Mouse (Mus musculus) neural tube, embryonic 10.5 days (tissue): ENCODE measurements around the gene Ajm1.
A peak's percentile ranks its signal among the peaks of the same experiment; 100 is the strongest.

Experiments used
- DNase-seq: peaks from one replicate; pipeline ENCODE4 v3.0.0-alpha.2; 2017; ENCODE audit warnings: low spot score; ENCODE audit errors: extremely low spot score

Gene Ajm1

DNA sequence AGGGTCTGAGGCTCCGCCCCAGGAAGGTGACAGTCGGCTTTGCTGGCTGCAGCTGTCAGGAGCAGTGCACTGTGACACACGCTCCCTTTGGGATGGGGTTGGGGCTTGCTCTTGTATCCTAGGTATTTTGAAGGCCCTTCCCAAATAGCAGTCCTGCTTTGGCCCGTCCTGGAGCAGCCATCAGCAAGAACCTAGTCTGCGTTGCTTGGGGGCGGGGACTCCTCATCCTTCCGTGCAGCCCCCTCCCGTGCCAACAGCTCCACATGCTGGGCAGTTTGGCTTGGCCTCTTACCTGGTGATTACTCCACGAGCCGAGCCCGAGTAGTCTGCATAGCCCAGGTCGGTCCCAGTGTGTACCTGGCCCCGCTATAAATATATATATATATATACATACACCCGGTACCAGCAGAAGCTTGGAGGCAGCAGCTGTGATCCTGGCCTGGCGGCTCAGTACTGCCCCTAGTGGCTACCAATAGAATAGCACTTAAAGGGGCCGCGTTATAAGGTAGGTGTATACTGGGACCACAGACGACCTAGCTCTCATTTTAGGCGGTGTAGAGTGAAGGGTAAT is at the start of gene Ajm1:
TSS of gene Ajm1 (minus strand) at position 464 of the 571 bp plus-strand sequence.
- peak; percentile 64 for DNase-seq

DNA sequence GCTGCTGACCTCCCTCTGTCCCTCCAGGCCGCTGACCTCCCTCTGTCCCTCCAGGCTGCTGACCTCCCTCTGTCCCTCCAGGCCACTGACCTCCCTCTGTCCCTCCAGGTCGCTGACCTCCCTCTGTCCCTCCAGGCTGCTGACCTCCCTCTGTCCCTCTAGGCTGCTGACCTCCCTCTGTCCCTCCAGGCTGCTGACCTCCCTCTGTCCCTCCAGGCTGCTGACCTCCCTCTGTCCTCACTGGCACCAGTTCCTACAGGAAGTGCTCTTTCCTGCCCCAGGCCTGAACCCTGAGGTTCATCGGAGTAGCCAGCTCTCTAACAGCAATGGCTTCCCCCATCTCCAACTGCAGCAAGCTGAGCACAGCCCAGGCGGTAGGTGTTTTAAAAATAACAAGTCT is 47.2 kb upstream of the Ajm1 start:
- DNase-seq: no peak

DNA sequence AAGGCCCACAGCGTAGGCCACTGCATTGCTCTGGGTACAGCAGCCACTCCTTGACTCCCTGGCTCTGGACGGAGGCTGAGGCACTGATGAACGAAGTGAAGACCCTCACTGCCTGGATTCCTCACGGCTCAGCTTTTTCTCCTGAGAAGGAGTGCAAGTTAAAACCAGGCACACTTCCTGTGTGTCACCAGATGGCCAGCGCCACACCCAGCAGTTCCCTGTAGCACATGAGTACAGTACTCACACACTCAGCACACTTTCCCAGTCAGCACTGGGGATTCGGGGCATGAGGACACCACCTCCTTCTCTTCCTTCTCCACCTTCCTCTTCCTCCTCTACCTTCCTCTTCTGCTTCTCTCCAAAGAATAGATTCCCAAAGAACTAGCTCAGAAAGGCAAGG is 46.3 kb upstream of the Ajm1 start, which contains the start of gene Fcna:
TSS of gene Fcna (minus strand) at position 220 of the 400 bp plus-strand sequence.
- no peak for DNase-seq

DNA sequence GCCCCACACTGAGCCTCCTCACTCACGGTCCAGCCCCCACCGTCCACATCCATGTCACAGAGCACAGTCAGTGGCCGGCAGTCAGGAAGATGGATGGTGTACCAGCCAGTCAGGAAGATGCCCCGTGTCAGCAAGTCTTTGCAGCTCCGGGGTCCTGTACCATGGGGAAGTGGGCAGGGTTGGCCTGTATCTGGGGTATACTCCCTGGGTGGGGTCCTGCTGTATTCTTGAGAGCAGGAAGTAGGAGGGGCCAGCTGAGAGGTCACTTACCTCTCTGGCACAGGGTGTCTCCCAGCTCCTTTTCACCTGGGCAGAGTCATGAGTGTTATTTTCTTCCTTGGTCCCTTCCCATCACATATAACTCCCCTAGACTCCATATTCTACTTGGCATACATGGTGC is 44.4 kb upstream of the Ajm1 start:
- no peak for DNase-seq

DNA sequence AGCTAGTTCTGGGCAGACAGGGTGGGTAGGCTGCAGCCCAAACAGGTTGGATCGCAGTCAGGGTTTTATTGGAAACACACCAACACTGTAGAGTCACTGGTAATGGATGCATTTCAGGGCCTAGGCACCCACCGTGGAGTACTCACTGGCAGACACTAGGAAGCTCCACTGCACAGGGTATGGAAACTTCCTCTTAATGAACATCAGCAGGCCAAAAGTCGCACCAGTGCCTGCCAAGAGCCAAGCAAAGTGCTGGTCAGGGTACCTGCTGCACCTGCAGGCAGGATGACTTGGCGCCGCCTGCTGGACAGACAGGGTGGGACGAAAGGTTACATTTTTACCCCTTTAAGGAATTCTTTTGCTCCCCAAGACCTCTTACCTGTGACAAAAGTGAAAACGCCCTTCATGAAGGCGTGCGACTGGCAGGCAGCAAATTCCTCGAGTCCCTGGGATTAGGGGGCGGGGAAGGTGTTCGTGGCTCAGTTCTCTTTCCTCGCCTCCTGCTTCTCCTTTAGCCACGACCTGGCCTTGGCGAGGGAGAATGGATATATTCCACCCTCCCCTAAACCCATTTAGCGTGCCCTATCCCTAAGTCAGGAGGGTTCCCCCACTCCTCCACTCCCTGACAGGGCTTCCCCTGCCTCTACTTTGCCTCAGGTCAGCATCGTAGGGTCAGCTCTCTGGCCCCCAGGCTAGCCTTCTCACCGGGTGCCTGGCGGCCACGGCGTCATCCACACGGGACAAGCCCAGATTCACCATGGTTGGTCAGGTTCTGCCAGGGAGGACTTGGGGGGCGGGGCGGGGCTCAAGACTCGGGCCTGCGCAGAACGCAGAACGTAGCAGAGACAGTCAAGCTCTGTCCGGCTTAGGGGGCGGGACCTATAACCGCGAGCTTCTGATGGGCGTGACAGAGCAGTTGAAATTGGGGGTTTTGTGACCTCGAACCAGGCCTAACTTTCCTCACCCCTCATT is 40.0 kb upstream of the Ajm1 start, which contains the start of gene Tmem141:
TSS of gene Tmem141 (minus strand) at position 777 of the 972 bp plus-strand sequence.
- peak; percentile 76 for DNase-seq

DNA sequence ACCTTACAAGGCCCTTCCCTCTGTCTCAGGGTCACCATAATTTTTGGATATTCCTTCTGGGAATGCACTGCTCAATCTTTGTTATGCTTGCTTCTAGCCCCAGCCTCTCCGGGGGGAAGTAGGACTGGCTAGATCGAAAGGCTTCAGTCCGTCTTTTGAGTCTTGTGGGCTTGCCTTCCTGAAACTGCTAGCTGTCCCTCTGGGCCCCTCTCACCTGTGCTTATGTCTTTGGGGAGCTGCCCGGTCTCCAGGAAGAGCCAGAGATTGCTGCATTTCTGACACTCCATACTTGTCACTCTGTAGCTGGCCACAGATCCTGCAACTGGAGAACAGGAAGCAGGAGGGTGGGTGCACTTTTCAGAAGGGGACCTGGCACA is 39.3 kb upstream of the Ajm1 start:
- no peak for DNase-seq

DNA sequence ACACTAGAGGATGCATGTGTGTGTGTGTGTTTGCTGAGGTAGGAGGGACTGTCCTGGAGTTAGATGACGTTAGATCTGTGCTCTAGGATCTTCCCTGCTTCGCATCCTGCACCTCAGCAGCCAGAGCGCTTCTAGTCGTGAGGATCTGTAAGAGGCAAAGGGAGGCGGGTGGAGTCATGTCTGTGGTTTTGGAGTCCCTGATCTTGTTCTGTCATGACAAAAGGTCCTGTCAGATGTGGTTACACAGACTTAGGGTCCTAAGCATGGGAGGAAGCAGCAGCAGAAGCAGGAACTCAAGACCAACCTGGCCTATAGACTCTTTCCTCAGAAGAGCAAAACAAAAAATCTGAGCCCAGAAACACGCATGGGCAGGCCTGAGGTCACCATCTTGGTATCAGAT is 38.8 kb upstream of the Ajm1 start:
- no peak for DNase-seq

DNA sequence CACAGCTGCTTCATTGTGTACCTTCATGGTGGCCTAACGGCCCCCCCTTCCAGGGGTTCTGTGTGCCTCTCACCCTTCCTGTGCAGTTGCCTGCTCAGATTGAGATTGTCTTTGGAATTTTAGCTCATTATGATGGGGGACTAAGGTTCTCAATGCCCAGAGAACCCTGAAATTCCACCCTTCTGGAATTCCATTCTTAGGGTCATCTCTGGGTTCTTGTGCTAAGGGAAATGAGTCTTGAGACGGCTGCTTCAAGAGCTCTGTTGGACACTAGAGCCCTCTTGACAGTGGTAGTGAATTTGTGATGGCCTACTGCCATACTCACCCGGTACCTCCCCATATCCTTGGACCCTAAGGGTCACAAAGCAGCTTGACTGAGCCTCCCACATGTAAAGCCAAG is 36.0 kb upstream of the Ajm1 start, which contains the start of gene Ccdc183:
TSS of gene Ccdc183 (minus strand) at position 101 of the 400 bp plus-strand sequence.
- no peak for DNase-seq

DNA sequence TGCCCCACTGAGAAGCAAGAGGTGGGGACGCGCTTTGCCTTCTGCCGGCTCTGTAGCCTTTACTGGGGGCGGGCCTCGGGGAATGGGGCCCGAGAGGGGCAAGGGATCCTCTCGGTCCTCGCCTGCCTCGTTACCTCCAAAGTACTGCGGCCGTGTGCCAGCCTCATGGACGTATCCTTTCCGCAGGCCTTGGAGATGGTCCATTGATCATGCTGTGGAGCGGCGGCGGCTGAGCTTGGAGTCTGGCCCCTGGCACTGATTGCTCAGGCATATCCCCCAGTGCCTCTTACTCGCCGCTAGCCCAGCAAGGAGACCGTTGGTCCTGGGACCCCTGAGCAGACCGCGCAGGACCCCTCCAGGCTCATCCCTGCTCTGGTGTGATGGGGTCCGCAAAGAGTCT is 34.8 kb upstream of the Ajm1 start:
- DNase-seq: no peak

DNA sequence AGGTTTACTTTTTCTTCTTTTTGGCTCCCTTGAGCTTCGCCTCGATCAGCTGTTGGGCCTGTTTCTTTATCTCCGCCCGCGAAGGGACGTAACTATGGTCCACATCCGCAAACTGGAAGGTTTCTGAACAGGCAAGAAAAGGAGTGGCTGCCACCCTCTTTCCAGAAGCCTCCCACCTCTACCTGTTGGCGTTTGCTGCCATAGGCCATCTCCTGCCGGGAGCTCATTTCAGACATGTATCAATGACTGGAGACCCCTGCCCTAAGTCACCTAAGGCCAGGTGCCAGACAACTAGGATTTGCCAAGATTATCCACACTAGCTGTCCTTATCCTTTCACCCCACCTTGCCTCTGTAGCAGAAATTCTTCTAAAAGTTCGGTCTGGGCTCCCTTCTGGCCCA is 27.1 kb upstream of the Ajm1 start:
- DNase-seq: no peak

DNA sequence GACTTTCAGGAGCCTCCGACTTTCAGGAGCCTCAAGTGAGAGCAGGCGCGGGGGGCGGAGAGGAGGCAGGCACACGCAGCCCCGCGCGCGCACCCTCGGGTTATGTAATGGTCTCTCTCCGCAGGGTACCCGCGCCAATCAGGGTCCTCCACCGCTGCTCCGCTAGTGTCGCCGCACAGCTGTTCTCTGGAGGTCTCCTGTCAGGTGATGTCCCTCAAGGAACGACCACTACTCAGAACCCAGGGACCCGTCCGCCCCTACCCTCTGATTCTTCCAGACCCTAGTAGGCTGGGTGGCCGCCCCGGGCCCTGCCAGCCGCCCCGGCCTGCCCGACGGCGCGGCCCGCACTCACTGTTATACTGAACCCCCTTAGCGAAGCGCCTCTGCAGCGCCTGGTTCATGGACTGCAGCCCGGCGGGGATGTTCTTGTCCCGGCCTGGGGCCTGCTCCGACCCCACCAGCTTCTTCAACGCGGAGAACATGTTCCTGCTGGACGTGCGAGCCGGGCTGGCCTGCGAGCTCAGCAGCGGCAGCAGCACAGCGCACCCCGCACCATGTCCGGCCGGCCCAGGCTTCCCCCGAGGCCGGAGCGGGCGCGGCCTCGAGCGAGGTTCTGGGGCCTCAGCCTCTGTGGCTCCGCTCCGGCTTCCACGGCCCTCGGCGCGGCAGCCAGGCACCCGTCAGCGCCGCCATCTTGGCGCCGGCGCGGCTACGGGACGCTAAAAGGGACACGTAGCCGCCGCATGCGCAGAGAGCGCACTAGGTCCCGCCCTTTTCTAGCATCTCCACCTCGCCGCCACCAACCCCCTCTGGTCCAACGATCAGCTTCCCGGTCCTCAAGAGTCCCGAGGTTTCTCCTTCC is 26.4 kb upstream of the Ajm1 start, which contains the start of gene Rabl6:
TSS of gene Rabl6 (minus strand) at position 761 of the 862 bp plus-strand sequence.
- peak; percentile 89 for DNase-seq

DNA sequence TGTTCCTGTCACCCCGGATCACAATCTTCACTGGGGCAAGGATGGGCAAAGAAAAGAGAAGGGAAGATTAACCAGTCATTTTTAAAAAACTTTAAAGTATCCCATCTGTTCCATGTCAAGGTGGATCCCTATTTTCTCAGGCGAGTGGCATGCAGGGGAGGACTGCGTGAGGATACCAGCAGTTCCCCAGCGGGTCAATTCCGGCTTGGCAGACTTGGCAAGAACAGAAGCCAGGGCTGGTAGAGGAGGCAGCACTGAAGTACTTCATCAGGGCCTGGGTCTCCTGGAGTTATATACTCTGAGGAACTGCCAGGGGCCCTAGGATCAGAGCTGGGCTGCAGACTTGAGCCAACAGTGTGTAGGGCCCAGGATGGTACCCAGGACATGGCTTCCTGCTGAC is 21.0 kb upstream of the Ajm1 start:
- no peak for DNase-seq

DNA sequence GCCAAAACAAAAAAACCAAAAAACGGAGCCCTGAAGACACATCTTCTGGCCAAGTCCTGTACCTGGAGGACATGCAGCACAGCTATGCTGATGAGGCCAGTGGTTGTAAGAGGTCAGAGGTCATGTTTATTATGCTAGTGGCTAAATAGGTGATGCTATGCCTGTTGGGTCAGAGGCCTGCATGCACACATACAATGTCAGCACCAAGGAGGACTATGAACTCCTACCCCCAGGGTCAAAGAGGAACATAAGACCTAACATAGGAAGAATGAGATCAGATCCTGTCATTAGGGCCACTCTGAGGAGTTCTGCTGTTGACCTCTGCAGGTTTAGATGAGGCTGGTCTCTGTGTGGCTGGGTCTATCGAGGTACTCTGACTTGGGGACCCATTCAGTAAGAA is 18.5 kb upstream of the Ajm1 start:
- no peak for DNase-seq

DNA sequence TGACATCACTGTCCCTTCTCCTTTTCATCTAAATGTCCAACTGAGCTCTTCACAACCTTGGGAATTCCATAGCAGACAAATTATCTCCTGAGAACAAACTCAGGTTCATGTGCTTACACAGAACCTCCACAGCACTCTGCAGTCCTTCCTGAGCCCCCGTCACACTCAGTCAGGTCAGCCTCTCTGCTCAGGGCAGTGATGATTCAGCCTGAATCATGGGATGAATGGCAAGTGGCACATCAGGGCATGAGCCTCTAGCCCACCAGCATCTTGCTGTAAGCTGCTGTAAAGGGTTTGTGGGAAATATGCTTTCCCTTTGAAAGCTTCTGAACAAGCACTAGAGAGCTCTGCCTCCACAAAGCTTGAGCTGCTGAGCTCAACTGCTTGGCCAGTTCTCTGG is 17.2 kb upstream of the Ajm1 start:
- no peak for DNase-seq

DNA sequence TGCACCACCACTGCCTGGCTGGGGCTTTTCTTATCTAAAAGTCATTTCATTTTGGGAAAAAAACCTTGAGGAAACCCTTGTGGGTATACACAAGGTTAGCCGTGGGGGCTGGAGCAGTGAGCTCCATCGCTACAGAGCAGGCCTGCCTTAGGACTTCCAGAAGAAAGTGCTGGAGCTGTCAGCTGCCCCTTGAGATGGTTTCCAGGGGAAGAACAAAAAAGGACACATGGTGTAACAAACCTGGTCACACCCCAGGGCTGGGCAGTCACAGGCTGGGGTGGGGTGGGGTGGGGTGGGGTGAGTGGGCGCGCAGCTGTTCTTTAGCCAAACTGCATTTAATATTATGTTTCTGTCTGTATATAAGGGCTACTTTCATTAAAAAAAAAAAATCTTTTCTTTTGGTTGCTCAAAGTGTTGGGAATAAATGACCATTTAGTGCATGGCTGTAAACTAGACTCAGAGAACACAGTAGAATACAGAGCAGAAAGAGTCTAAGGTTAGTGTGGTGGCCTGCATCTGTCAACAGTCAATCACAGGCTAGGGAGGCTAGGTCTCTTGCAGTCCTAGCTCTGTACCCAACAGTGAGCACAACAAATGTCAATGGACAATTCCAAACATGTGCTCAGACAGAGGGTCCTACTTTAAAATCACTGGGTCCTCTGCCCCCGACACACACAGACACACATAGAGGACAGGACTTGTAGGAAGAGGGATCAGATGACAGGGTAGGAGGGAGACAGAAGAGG is 15.4 kb upstream of the Ajm1 start:
- no peak for DNase-seq

DNA sequence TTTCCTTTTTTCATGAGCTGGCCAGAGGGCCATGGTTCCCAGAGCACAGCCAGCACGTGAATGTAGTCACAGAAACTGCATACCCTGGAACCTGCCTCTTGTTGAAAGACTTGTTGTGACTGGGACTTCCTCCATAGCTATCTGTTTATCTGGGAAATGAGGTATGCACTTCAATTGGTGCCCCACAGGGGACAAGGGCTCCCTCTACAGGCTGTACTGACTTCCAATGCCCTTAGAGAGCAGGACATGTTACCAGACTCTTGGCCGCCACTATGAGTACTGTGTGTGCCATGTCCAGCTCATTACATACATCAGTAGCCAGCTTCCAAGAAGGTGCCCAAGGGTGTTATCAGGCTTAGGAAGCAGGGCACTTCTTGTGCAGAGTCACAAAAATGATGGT is 10.3 kb upstream of the Ajm1 start:
- no peak for DNase-seq

DNA sequence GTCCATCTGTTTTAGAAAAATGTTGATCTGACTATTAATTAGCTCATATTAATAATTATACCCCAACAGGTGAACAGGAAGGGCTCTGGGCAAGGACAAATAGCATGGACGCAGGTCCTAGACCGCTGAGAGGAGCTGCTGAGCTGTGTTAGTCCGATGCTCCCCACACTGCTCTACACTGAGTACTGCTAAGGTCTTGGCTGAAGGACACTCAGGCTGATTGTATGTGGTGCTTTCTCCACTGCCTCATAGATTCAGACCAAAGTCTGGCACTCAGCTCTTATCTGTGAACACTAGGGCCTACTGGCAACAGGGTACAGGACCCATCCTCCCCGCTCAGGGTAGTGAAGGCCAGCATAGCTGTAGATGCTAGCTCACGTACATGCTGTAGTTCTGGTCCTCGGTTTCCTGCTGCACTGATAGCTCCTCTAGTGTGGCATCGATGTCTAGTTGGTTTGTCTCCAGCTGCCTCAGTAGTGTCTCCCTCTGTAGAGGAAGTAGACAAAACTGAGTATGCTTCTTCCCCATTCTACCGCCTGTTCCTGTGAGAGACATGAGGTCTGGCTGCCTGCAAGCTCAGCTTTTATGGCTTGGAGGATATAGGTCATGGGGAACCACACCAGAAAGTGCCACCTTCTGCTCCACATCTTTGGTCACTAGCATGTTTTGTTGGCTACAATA is 6.8 kb upstream of the Ajm1 start:
- DNase-seq: no peak

DNA sequence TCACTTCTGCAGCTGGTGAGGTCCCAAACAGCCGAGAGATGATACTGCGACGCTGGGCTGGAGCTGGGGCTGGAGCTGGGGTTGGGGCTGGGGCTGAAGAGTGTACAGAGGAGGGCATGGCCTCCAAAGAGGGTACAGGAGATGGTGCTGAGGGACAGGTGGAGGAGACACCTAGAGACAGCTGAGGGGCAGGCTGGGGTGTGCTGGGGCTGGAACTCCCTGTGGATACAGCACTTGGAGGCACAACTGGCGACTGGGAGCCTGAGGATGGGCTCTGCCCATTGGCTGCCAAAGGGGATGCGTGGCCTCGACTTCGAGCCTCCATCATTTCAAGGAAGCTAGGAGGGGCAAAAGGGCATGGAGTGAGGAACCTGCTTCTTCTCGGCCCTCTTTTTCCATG is 5.7 kb upstream of the Ajm1 start:
- no peak for DNase-seq

DNA sequence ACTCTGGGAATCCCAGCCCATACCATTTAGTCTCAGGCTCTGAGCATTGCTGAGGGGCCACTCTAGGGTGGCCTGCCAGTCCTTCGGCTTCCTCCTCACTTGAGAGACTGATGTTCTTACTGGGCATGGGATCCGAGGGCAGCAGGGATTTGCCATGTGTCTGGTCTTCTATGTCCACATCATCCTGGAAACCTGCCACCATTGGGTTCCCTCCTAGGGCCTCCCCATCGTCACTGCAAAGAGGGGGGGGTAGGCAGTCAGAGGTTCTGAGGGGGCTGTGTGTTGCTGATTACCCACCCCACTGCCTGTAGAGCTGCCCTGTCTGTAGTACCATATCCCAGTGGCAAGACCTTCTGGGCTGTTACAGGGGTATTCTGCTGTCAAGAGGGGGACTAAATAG is 4.0 kb upstream of the Ajm1 start:
- no peak for DNase-seq

DNA sequence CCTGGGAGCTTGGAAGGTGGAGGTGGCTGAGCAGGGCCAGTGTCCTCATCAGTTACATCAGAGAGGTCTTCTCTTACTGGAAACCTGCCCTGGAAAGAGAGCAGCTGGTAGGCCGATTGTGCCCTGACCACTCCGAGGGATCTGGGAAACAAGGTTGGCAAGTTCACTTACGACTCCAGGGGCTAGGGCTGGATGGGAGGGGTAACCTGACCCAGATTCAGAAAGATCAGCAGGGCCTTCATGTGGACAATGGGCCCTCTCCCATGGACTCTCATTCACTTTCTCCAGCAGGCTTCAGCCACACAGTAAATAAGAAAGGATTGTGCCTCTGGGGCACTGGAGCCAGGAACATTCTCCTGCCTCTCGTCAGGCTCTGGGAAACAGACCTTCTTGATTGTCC is 3.3 kb upstream of the Ajm1 start:
- no peak for DNase-seq
